Mouse (Mus musculus) MEL (cell line): ENCODE results near the gene Erv3.

ENCODE experiments used
- CTCF ChIP-seq, 3 experiments: IDR thresholded peaks in 2 of 3; conservative IDR thresholded peaks in 1 of 3; 2 replicates each; pipeline ENCODE4 v1.5.1; 2011 to 2012; ENCODE audit warnings: low read length in 3 of 3, low read depth in 2 of 3, mild to moderate bottlenecking in 2 of 3, improper control_type of control experiment in 1 of 3, inconsistent platforms in 1 of 3, mixed read lengths in 1 of 3, moderate library complexity in 1 of 3; ENCODE audit not compliant: control insufficient read depth in 1 of 3, insufficient read depth in 1 of 3, poor library complexity in 1 of 3, severe bottlenecking in 1 of 3
- GATA1 ChIP-seq: IDR thresholded peaks from 2 replicates; pipeline ENCODE4 v1.6.1; 2011; ENCODE audit warnings: low read depth, low read length, improper control_type of control experiment
- JUND ChIP-seq: IDR thresholded peaks from 2 replicates; pipeline ENCODE4 v1.6.1; 2011; ENCODE audit warnings: low read depth, mild to moderate bottlenecking, improper control_type of control experiment, low read length
- KAT2A ChIP-seq: conservative IDR thresholded peaks from 2 replicates; pipeline ENCODE4 v1.6.1; 2012; ENCODE audit warnings: low read depth, low read length, improper control_type of control experiment, inconsistent platforms
- MAX ChIP-seq: IDR thresholded peaks from 2 replicates; pipeline ENCODE4 v1.6.1; 2011; ENCODE audit warnings: low read length, improper control_type of control experiment
- MXI1 ChIP-seq: IDR thresholded peaks from 2 replicates; pipeline ENCODE4 v1.6.1; 2011; ENCODE audit warnings: mild to moderate bottlenecking, low read depth, low read length, improper control_type of control experiment
- MYC ChIP-seq: IDR thresholded peaks from 2 replicates; pipeline ENCODE4 v1.6.1; 2011; ENCODE audit warnings: low read depth, mild to moderate bottlenecking, low read length, improper control_type of control experiment, moderate library complexity
- POLR2A ChIP-seq, 2 experiments: IDR thresholded peaks; 2 replicates each; pipeline ENCODE4 v1.6.1; 2011 to 2012; ENCODE audit warnings: low read length in 2 of 2, mild to moderate bottlenecking in 2 of 2, control low read depth in 1 of 2, improper control_type of control experiment in 1 of 2, low read depth in 1 of 2, moderate library complexity in 1 of 2; ENCODE audit not compliant: control insufficient read depth in 1 of 2, insufficient read depth in 1 of 2, poor library complexity in 1 of 2
- SIN3A ChIP-seq: IDR thresholded peaks from 2 replicates; pipeline ENCODE4 v1.6.1; 2012; ENCODE audit warnings: low read length, improper control_type of control experiment, inconsistent platforms
- SMC3 ChIP-seq: IDR thresholded peaks from 2 replicates; pipeline ENCODE4 v1.6.1; 2011; ENCODE audit warnings: low read depth, low read length, improper control_type of control experiment
- TAL1 ChIP-seq: IDR thresholded peaks from 2 replicates; pipeline ENCODE4 v1.6.1; 2012; ENCODE audit warnings: mild to moderate bottlenecking, inconsistent platforms, low read length, moderate library complexity, mixed read lengths
- TBP ChIP-seq: IDR thresholded peaks from 2 replicates; pipeline ENCODE4 v1.8.0; 2011; ENCODE audit warnings: low read depth, low read length, improper control_type of control experiment
- TCF12 ChIP-seq: IDR thresholded peaks from 2 replicates; pipeline ENCODE4 v1.6.1; 2014; ENCODE audit warnings: low read depth, mild to moderate bottlenecking, inconsistent platforms, low read length, improper control_type of control experiment, moderate library complexity
- USF2 ChIP-seq, 2 experiments: IDR thresholded peaks; 2 replicates each; pipeline ENCODE4 v1.6.1; 2011 to 2012; ENCODE audit warnings: improper control_type of control experiment in 2 of 2, low read length in 2 of 2, borderline replicate concordance in 1 of 2, inconsistent platforms in 1 of 2, low read depth in 1 of 2, mild to moderate bottlenecking in 1 of 2; ENCODE audit not compliant: insufficient read depth in 1 of 2

DNA sequence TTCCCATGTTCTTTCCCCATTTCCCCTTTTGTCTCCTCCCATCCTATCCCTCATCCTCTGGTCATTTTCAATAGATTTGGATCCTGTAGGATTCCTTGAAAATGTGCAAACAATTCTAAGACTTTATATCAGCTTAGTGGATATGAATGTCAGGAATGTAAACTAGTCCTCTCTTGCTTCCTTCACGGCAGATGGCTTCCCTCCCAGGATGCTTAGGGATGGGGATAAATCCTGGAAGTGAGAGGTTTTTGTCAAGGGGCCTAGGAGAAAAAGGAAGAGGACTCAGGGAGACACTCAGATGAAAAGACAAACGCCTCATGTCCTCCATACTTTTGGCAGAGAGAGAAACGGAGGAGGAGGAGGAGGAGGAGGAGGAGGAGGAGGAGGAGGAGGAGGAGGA is 42.9 kb upstream of the Erv3 start:
- TF ChIP-seq MAX (no peak), TCF12 (no peak), USF2 (IDR thresholded peaks at IDR 0.05; ENCODE audit: borderline replicate concordance in 1 of 2, insufficient read depth in 1 of 2, low read depth in 1 of 2, low read length in 2 of 2) (no peak), GATA1 (no peak), JUND (no peak), KAT2A (no peak), SIN3A (no peak), SMC3 (no peak), CTCF (IDR thresholded peaks at IDR 0.05 in 2 of 3, conservative IDR thresholded peaks at IDR 0.05 in 1 of 3; ENCODE audit: control insufficient read depth in 1 of 3, insufficient read depth in 1 of 3, low read depth in 2 of 3, low read length in 3 of 3, poor library complexity in 1 of 3, severe bottlenecking in 1 of 3) (no peak), POLR2A (IDR thresholded peaks at IDR 0.05; ENCODE audit: control insufficient read depth in 1 of 2, insufficient read depth in 1 of 2, low read depth in 1 of 2, low read length in 2 of 2, poor library complexity in 1 of 2) (no peak), TAL1 (no peak), MXI1 (no peak), TBP (no peak), MYC (no peak)
